Mouse (Mus musculus) ovary, adult 18-20 months (tissue): Measurements from ENCODE around the gene Pcnx3.
A peak's percentile ranks its signal among the peaks of the same experiment; 100 is the strongest.

ENCODE experiments used
- DNase-seq: peaks from one replicate; pipeline ENCODE4 v3.0.0; 2022; ENCODE audit warnings: low spot score, mixed read lengths

Gene Pcnx3

GRCm38 (mm10) chr19:5688200-5689087, at the start of gene Pcnx3, which contains the start of gene Map3k11:
Gene Pcnx3, minus strand, starts transcription at chr19:5688908.
Gene Map3k11, plus strand, starts transcription at chr19:5688742.
- DNase-seq, result peak; percentile 97

- no peak for DNase-seq
These were observed 45.6 kb upstream of the Pcnx3 start for GRCm38 (mm10) chr19:5734325-5734724.

GRCm38 (mm10) chr19:5731264-5731978, 42.7 kb upstream of the Pcnx3 start:
- peak; percentile 92 for DNase-seq

GRCm38 (mm10) chr19:5730314-5731186, 41.8 kb upstream of the Pcnx3 start:
- DNase-seq, result no peak

GRCm38 (mm10) chr19:5729444-5729815, 40.7 kb upstream of the Pcnx3 start, which contains the start of gene Fam89b:
Gene Fam89b, minus strand, starts transcription at chr19:5729653.
- peak; percentile 80 for DNase-seq

- peak; percentile 31 for DNase-seq
These were observed 40.1 kb upstream of the Pcnx3 start for GRCm38 (mm10) chr19:5728631-5729443.

GRCm38 (mm10) chr19:5727701-5728100, 39.0 kb upstream of the Pcnx3 start:
- DNase-seq, result peak; percentile 47

GRCm38 (mm10) chr19:5726961-5727578, 38.4 kb upstream of the Pcnx3 start:
- DNase-seq, result no peak

GRCm38 (mm10) chr19:5725767-5726515, 37.2 kb upstream of the Pcnx3 start, which contains the start of gene Ehbp1l1:
Gene Ehbp1l1, minus strand, starts transcription at chr19:5726317.
- DNase-seq, result peak; percentile 31

GRCm38 (mm10) chr19:5725029-5725707, 36.5 kb upstream of the Pcnx3 start:
- DNase-seq, result no peak

- peak; percentile 50 for DNase-seq
These were observed 35.8 kb upstream of the Pcnx3 start for GRCm38 (mm10) chr19:5724549-5724941.

- no peak for DNase-seq
These were observed 35.3 kb upstream of the Pcnx3 start for GRCm38 (mm10) chr19:5723934-5724548.

GRCm38 (mm10) chr19:5722848-5723425, 34.2 kb upstream of the Pcnx3 start:
- DNase-seq, result no peak

- no peak for DNase-seq
These were observed 32.5 kb upstream of the Pcnx3 start for GRCm38 (mm10) chr19:5721233-5721632.

GRCm38 (mm10) chr19:5716955-5717354, 28.2 kb upstream of the Pcnx3 start:
- no peak for DNase-seq

GRCm38 (mm10) chr19:5715793-5716688, 27.3 kb upstream of the Pcnx3 start:
- no peak for DNase-seq

GRCm38 (mm10) chr19:5713730-5714129, 25.0 kb upstream of the Pcnx3 start:
- peak; percentile 61 for DNase-seq
